Mouse (Mus musculus): ENCODE results near the gene Rbm38. TPM values are rescaled to one million over a fixed set of nuclear protein-coding genes. Genes with fewer than 3 reads are reported as not detected.
A peak's percentile ranks its signal among the peaks of the same experiment; 100 is the strongest.

Gene Rbm38
- polyA plus RNA-seq, 1 experiment from 2014 or later: 62.6 TPM

DNA sequence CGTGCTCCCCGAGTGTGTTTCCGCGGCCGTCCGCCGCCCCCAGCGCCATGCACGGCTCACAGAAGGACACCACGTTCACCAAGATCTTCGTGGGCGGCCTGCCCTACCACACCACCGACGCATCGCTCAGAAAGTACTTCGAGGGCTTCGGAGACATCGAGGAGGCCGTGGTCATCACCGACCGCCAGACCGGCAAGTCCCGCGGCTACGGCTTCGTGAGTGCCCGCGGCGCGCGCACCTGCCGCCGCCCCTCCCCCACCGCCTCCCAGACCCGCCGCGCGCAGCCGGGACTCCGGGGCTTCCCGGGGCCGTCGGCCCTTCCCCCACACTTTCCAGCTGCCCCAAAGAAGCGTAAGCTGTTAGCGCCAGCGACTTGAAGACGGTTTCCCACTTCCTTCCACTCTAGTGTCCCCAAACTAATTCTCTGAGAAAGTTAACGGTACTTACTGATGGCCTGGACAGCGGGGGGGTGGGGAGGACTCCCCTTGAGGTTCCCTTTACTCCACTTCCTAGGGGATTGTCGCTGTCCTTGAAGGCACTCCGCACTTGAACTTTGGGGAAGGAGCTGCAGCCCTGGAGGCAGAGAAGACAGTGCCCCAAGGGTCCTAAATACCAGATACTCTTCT, 1.9 kb downstream of the Rbm38 start:
- Histone ChIP-seq H3K9ac (ENCODE audit: low read depth, low read length) (peak overlapping the region; percentile 81), H3K4me3 (ENCODE audit: low read length) (peak overlapping the region; percentile 73), H3K4me1 (ENCODE audit: control insufficient read depth, insufficient read depth, low read length) (peaks cover 59% of the 10 kb centered on the region), H3K27ac (ENCODE audit: low read length) (no peak overlapping the region; the same call in 1 of the 2 replicates), H3K4me2 (ENCODE audit: low read depth, low read length) (peak overlapping the region; percentile 86), H3K9me3 (ENCODE audit: control insufficient read depth, low read length) (no peaks in the 10 kb centered on the region), H3K27me3 (replicated peaks; ENCODE audit: control insufficient read depth, insufficient read depth, low read length) (no peaks in the 10 kb centered on the region), H3K36me3 (ENCODE audit: control insufficient read depth, insufficient read depth, low read length) (0 out of 2 replicates have a peak, but pooled peaks cover 3% of the 10 kb centered on the region)
- under 1% methylated on average over 51 of the region's 51 CpGs for WGBS
- peak; percentile 2; the same call in 1 of the 2 replicates for ATAC-seq

DNA sequence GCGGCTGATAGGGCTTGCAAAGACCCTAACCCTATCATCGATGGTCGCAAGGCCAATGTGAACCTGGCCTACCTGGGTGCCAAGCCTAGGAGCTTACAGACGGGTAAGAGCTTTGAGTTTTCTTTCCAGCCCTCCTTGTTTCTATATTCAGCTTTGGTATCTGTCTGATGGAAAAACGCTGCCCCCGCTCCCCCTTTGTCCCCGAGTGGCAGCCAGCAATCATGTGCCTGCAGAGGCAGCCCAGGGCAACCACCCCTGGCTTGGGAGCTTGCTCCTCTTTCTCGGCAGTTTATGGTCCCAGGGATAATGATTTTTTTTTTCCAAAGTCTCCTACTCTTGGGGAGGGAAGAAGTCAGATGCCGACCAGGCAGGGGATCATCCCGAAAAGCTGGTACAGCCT, 2.5 kb downstream of the Rbm38 start:
- peak overlapping the region; percentile 81 for H3K9ac ChIP-seq (ENCODE audit: low read depth, low read length)
- peak overlapping the region; percentile 86 for H3K4me2 ChIP-seq (ENCODE audit: low read depth, low read length)
- peak overlapping the region; percentile 50 for H3K27ac ChIP-seq (ENCODE audit: low read length)
- peak overlapping the region; percentile 73 for H3K4me3 ChIP-seq (ENCODE audit: low read length)
- H3K27me3 ChIP-seq (replicated peaks; ENCODE audit: control insufficient read depth, insufficient read depth, low read length): no peaks in the 10 kb centered on the region
- 0 out of 2 replicates have a peak, but pooled peaks cover 3% of the 10 kb centered on the region for H3K36me3 ChIP-seq (ENCODE audit: control insufficient read depth, insufficient read depth, low read length)
- WGBS: 28% methylated on average over 10 of the region's 10 CpGs
- H3K4me1 ChIP-seq (ENCODE audit: control insufficient read depth, insufficient read depth, low read length): peaks cover 66% of the 10 kb centered on the region
- H3K9me3 ChIP-seq (ENCODE audit: control insufficient read depth, low read length): no peaks in the 10 kb centered on the region
- no peak for ATAC-seq

DNA sequence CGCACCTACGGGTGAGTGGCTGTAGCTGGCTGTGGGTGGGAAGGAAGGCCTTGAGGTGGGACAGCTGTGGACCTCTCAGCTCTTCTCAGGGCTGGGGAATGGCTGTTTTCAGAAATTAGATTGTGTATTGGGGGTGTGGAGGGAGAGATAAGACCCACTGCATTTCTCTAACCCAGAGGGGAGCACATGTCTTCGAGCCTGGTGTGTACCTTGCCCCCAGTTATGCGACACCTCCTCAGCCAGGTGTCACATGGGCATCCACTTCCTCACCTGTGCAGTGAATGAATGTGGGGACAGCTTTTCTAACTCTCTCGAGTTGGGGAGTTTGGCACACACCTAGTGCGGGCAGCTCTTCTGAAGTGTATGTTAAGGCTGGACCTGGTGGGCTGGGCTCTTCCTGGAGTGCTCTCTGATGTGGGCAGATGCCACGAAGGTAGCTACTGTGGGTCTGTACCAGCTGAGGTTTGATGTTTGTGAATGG, 3.1 kb downstream of the Rbm38 start:
- peaks cover 70% of the 10 kb centered on the region for H3K4me1 ChIP-seq (ENCODE audit: control insufficient read depth, insufficient read depth, low read length)
- H3K36me3 ChIP-seq (ENCODE audit: control insufficient read depth, insufficient read depth, low read length): 0 out of 2 replicates have a peak, but pooled peaks cover 3% of the 10 kb centered on the region
- 59% methylated on average over 7 of the region's 7 CpGs for WGBS
- peak; percentile 39 for ATAC-seq
- peak overlapping the region; percentile 86 for H3K4me2 ChIP-seq (ENCODE audit: low read depth, low read length)
- H3K4me3 ChIP-seq (ENCODE audit: low read length): peak overlapping the region; percentile 73
- H3K9me3 ChIP-seq (ENCODE audit: control insufficient read depth, low read length): no peaks in the 10 kb centered on the region
- peak overlapping the region; percentile 50 for H3K27ac ChIP-seq (ENCODE audit: low read length)
- no peaks in the 10 kb centered on the region for H3K27me3 ChIP-seq (replicated peaks; ENCODE audit: control insufficient read depth, insufficient read depth, low read length)
- H3K9ac ChIP-seq (ENCODE audit: low read depth, low read length): peak overlapping the region; percentile 81

DNA sequence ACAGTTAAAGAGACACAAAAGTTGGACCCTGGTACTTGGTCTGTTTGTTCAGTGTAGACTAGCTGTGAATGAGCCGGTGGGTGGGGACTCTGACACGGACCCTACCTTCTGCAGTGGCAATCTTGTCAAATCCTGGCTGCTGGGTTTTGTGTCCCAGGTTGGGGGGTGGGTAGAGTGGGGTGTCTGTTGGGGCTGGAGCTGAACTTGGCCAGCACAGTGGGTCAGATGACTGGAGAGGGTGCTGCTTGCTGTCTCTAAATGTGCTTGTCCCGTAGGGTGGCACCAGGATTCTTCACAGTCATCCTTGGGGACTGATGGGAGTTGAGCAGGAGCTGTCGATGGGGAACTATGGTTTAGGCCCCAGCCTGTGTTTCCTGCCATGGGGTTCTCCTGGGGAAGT, 3.7 kb downstream of the Rbm38 start:
- peak overlapping the region; percentile 73 for H3K4me3 ChIP-seq (ENCODE audit: low read length)
- H3K36me3 ChIP-seq (ENCODE audit: control insufficient read depth, insufficient read depth, low read length): 0 out of 2 replicates have a peak, but pooled peaks cover 3% of the 10 kb centered on the region
- H3K9ac ChIP-seq (ENCODE audit: low read depth, low read length): peak overlapping the region; percentile 81; the same call in 1 of the 2 replicates
- WGBS: 66% methylated on average over 4 of the region's 4 CpGs
- peak overlapping the region; percentile 86 for H3K4me2 ChIP-seq (ENCODE audit: low read depth, low read length)
- peak; percentile 10 for ATAC-seq
- no peaks in the 10 kb centered on the region for H3K27me3 ChIP-seq (replicated peaks; ENCODE audit: control insufficient read depth, insufficient read depth, low read length)
- peak overlapping the region; percentile 50; the same call in 1 of the 2 replicates for H3K27ac ChIP-seq (ENCODE audit: low read length)
- no peaks in the 10 kb centered on the region for H3K9me3 ChIP-seq (ENCODE audit: control insufficient read depth, low read length)
- peaks cover 65% of the 10 kb centered on the region for H3K4me1 ChIP-seq (ENCODE audit: control insufficient read depth, insufficient read depth, low read length)

GRCm38 (mm10) chr2:173024392-173024791, 4.1 kb downstream of the Rbm38 start:
- Histone ChIP-seq H3K4me2 (ENCODE audit: low read depth, low read length) (peak overlapping the region; percentile 86), H3K36me3 (ENCODE audit: control insufficient read depth, insufficient read depth, low read length) (0 out of 2 replicates have a peak, but pooled peaks cover 3% of the 10 kb centered on the region), H3K4me3 (ENCODE audit: low read length) (peak overlapping the region; percentile 73; the same call in 1 of the 2 replicates), H3K9me3 (ENCODE audit: control insufficient read depth, low read length) (no peaks in the 10 kb centered on the region), H3K27ac (ENCODE audit: low read length) (no peak overlapping the region), H3K4me1 (ENCODE audit: control insufficient read depth, insufficient read depth, low read length) (peaks cover 62% of the 10 kb centered on the region), H3K27me3 (replicated peaks; ENCODE audit: control insufficient read depth, insufficient read depth, low read length) (no peaks in the 10 kb centered on the region), H3K9ac (ENCODE audit: low read depth, low read length) (peak overlapping the region; percentile 81)
- no peak for ATAC-seq
- 68% methylated on average over 8 of the region's 8 CpGs for WGBS

DNA sequence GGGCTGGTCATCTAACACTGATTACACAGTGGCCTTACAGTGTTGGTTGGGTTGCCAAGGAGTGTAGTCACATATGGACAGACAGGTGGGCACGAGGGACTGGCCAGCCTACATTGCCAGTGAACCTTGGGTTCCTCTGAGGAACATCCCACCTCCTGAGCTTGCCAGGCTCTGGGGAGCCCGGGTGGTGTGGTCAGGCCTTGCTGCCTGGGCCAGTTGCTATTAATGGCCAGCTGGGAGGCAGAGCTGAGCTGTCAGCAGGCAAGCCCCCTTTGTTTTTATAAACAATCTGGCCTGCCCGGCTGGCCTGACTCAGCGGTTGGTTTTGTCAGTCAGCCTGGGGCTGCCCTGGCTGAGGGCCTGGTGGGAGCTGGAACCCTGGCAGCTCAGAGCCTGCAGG, 4.6 kb downstream of the Rbm38 start:
- WGBS: 31% methylated on average over 4 of the region's 4 CpGs
- H3K9ac ChIP-seq (ENCODE audit: low read depth, low read length): peak overlapping the region; percentile 39

DNA sequence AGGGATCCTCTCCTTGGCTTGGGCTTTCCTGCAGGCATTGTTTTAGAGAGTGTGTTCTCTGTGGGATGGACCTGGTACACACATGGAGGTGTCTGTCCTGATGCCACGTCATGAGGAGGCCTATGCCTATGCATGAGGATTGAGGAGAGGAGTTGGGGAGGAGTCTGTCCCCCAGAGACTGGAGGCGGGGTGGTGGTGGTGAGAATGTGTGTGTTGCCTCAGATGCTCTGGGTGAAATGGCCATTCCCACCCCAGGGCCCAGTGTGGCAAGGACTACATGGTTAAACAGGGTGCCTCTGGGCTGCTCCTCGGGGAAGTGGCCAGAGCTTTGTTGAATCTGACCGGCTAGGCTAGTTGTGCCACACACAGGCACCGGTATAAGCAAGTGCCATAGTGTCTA, 6.0 kb downstream of the Rbm38 start:
- H3K4me1 ChIP-seq (ENCODE audit: control insufficient read depth, insufficient read depth, low read length): peaks cover 67% of the 10 kb centered on the region
- H3K4me3 ChIP-seq (ENCODE audit: low read length): 0 out of 2 replicates have a peak overlapping the region, but pooled peaks have one; percentile 2
- H3K9me3 ChIP-seq (ENCODE audit: control insufficient read depth, low read length): no peaks in the 10 kb centered on the region
- H3K4me2 ChIP-seq (ENCODE audit: low read depth, low read length): peak overlapping the region; percentile 15
- ATAC-seq: no peak
- 0 out of 2 replicates have a peak, but pooled peaks cover 3% of the 10 kb centered on the region for H3K36me3 ChIP-seq (ENCODE audit: control insufficient read depth, insufficient read depth, low read length)
- WGBS: 56% methylated on average over 5 of the region's 5 CpGs
- no peaks in the 10 kb centered on the region for H3K27me3 ChIP-seq (replicated peaks; ENCODE audit: control insufficient read depth, insufficient read depth, low read length)
- peak overlapping the region; percentile 63 for H3K27ac ChIP-seq (ENCODE audit: low read length)
- peak overlapping the region; percentile 39 for H3K9ac ChIP-seq (ENCODE audit: low read depth, low read length)

More for the DNA sequence above, 4.6 kb downstream of the Rbm38 start:
- Histone ChIP-seq H3K27me3 (replicated peaks; ENCODE audit: control insufficient read depth, insufficient read depth, low read length) (no peaks in the 10 kb centered on the region), H3K27ac (ENCODE audit: low read length) (no peak overlapping the region), H3K9me3 (ENCODE audit: control insufficient read depth, low read length) (no peaks in the 10 kb centered on the region), H3K4me1 (ENCODE audit: control insufficient read depth, insufficient read depth, low read length) (peaks cover 62% of the 10 kb centered on the region), H3K4me2 (ENCODE audit: low read depth, low read length) (0 out of 2 replicates have a peak overlapping the region, but pooled peaks have one; percentile 86), H3K4me3 (ENCODE audit: low read length) (no peak overlapping the region), H3K36me3 (ENCODE audit: control insufficient read depth, insufficient read depth, low read length) (0 out of 2 replicates have a peak, but pooled peaks cover 3% of the 10 kb centered on the region)
- no peak for ATAC-seq

- H3K36me3 ChIP-seq (ENCODE audit: control insufficient read depth, insufficient read depth, low read length): 0 out of 2 replicates have a peak, but pooled peaks cover 3% of the 10 kb centered on the region
- H3K4me2 ChIP-seq (ENCODE audit: low read depth, low read length): peak overlapping the region; percentile 15
- peaks cover 67% of the 10 kb centered on the region for H3K4me1 ChIP-seq (ENCODE audit: control insufficient read depth, insufficient read depth, low read length)
- H3K27ac ChIP-seq (ENCODE audit: low read length): peak overlapping the region; percentile 63
- H3K27me3 ChIP-seq (replicated peaks; ENCODE audit: control insufficient read depth, insufficient read depth, low read length): no peaks in the 10 kb centered on the region
- no peaks in the 10 kb centered on the region for H3K9me3 ChIP-seq (ENCODE audit: control insufficient read depth, low read length)
- no peak overlapping the region for H3K4me3 ChIP-seq (ENCODE audit: low read length)
- 58% methylated on average over 3 of the region's 3 CpGs for WGBS
- peak overlapping the region; percentile 39; the same call in 1 of the 2 replicates for H3K9ac ChIP-seq (ENCODE audit: low read depth, low read length)
- peak; percentile 67 for ATAC-seq
These were observed 6.4 kb downstream of the Rbm38 start for GRCm38 (mm10) chr2:173026688-173027131.

GRCm38 (mm10) chr2:173027169-173027823, 7.0 kb downstream of the Rbm38 start:
- H3K9ac ChIP-seq (ENCODE audit: low read depth, low read length): peak overlapping the region; percentile 39; the same call in 1 of the 2 replicates
- peak overlapping the region; percentile 15; the same call in 1 of the 2 replicates for H3K4me2 ChIP-seq (ENCODE audit: low read depth, low read length)
- WGBS: 84% methylated on average over 6 of the region's 6 CpGs
- H3K4me3 ChIP-seq (ENCODE audit: low read length): no peak overlapping the region
- no peaks in the 10 kb centered on the region for H3K9me3 ChIP-seq (ENCODE audit: control insufficient read depth, low read length)
- ATAC-seq: no peak
- peak overlapping the region; percentile 63 for H3K27ac ChIP-seq (ENCODE audit: low read length)
- H3K36me3 ChIP-seq (ENCODE audit: control insufficient read depth, insufficient read depth, low read length): 0 out of 2 replicates have a peak, but pooled peaks cover 3% of the 10 kb centered on the region
- no peaks in the 10 kb centered on the region for H3K27me3 ChIP-seq (replicated peaks; ENCODE audit: control insufficient read depth, insufficient read depth, low read length)
- peaks cover 67% of the 10 kb centered on the region for H3K4me1 ChIP-seq (ENCODE audit: control insufficient read depth, insufficient read depth, low read length)
